Mouse (Mus musculus): ENCODE data around the gene Phkb. TPM values are rescaled to one million over a fixed set of nuclear protein-coding genes. Genes with fewer than 3 reads are reported as not detected.

The Phkb gene
- total RNA-seq (2012; rRNA removed), result 19.6 and 20.9 TPM in 2 replicates
- total RNA-seq (2014; rRNA removed), result 23.5 and 26.2 TPM in 2 replicates
- 22.9 and 25.4 TPM in 2 replicates for polyA plus RNA-seq (2012; ENCODE audit: insufficient read length, low read depth)

GRCm38 (mm10) chr8:85840657-85841488, at the start of gene Phkb, which contains the start of gene Itfg1:
TSS of gene Phkb (plus strand) at chr8:85840959.
TSS of gene Itfg1 (minus strand) at chr8:85840921.
- TF ChIP-seq ETS1 (conservative IDR thresholded peaks at IDR 0.05; ENCODE audit: low read depth, low read length) (no peak), MAFK (IDR thresholded peaks at IDR 0.05; ENCODE audit: insufficient replicate concordance, low read length) (no peak), NELFE (IDR thresholded peaks at IDR 0.05; ENCODE audit: low read depth, low read length) (peak; percentile 93), MAX (IDR thresholded peaks at IDR 0.05; ENCODE audit: low read length) (no peak; the same call in 1 of the 2 replicates), EP300 (IDR thresholded peaks at IDR 0.05; ENCODE audit: low read length) (no peak), NRF1 (IDR thresholded peaks at IDR 0.05; ENCODE audit: low read depth, low read length) (peak; percentile 5; the same call in 1 of the 2 replicates), PAX5 (IDR thresholded peaks at IDR 0.05; ENCODE audit: low read length) (no peak), GABPA (IDR thresholded peaks at IDR 0.05; ENCODE audit: insufficient replicate concordance, low read depth, low read length) (no peak), POLR2AphosphoS2 (IDR thresholded peaks at IDR 0.05; ENCODE audit: low read depth, low read length) (peak; percentile 48; the same call in 1 of the 2 replicates), CHD2 (IDR thresholded peaks at IDR 0.05; ENCODE audit: low read length) (no peak), ZC3H11A (IDR thresholded peaks at IDR 0.05; ENCODE audit: low read depth, low read length) (no peak), RAD21 (IDR thresholded peaks at IDR 0.05; ENCODE audit: low read depth, low read length) (no peak), USF2 (conservative IDR thresholded peaks at IDR 0.05; ENCODE audit: low read depth, low read length) (no peak), ZNF384 (IDR thresholded peaks at IDR 0.05; ENCODE audit: low read depth, low read length) (no peak), ELF1 (IDR thresholded peaks at IDR 0.05; ENCODE audit: low read depth, low read length) (peak; percentile 94), JUN (IDR thresholded peaks at IDR 0.05; ENCODE audit: insufficient read depth, low read depth, low read length) (no peak), MAZ (IDR thresholded peaks at IDR 0.05; ENCODE audit: low read depth, low read length) (no peak), BHLHE40 (IDR thresholded peaks at IDR 0.05; ENCODE audit: low read depth, low read length) (no peak; the same call in 1 of the 2 replicates), MYC (IDR thresholded peaks at IDR 0.05; ENCODE audit: low read depth, low read length) (no peak), ZKSCAN1 (IDR thresholded peaks at IDR 0.05; ENCODE audit: borderline replicate concordance, low read depth, low read length) (no peak), ZMIZ1 (IDR thresholded peaks at IDR 0.05; ENCODE audit: low read depth, low read length) (peak; percentile 83), TCF12 (IDR thresholded peaks at IDR 0.05; ENCODE audit: low read depth, low read length) (peak; percentile 83), USF1 (IDR thresholded peaks at IDR 0.05; ENCODE audit: low read depth, low read length) (no peak), TBP (conservative IDR thresholded peaks at IDR 0.05; ENCODE audit: low read depth, low read length) (no peak), KAT2A (IDR thresholded peaks at IDR 0.05; ENCODE audit: insufficient replicate concordance, low read length) (peak; percentile 80; the same call in 1 of the 2 replicates), SMC3 (IDR thresholded peaks at IDR 0.05; ENCODE audit: low read depth, low read length) (no peak), MXI1 (IDR thresholded peaks at IDR 0.05; ENCODE audit: low read depth, low read length) (peak; percentile 80; the same call in 1 of the 2 replicates), CHD1 (IDR thresholded peaks at IDR 0.05; ENCODE audit: low read depth, low read length) (no peak), E2F4 (IDR thresholded peaks at IDR 0.05; ENCODE audit: insufficient replicate concordance, low read depth, low read length) (no peak), CTCF (conservative IDR thresholded peaks at IDR 0.05 in 1 of 2, IDR thresholded peaks at IDR 0.05 in 1 of 2; ENCODE audit: low read depth in 2 of 2, low read length in 2 of 2) (no peak), HCFC1 (IDR thresholded peaks at IDR 0.05; ENCODE audit: low read depth, low read length) (peak; percentile 82), RCOR1 (conservative IDR thresholded peaks at IDR 0.05; ENCODE audit: low read depth, low read length) (no peak), SIN3A (IDR thresholded peaks at IDR 0.05; ENCODE audit: low read length) (peak; percentile 81), IRF4 (IDR thresholded peaks at IDR 0.05; ENCODE audit: low read depth, low read length) (no peak), POLR2A (IDR thresholded peaks at IDR 0.05; ENCODE audit: low read depth, low read length) (peak; percentile 84), UBTF (IDR thresholded peaks at IDR 0.05; ENCODE audit: low read depth, low read length) (peak; percentile 82; the same call in 1 of the 2 replicates), JUND (conservative IDR thresholded peaks at IDR 0.05; ENCODE audit: low read depth, low read length) (no peak), MEF2A (IDR thresholded peaks at IDR 0.05; ENCODE audit: borderline replicate concordance, low read depth, low read length) (peak; percentile 57; the same call in 1 of the 2 replicates)
- dilution Hi-C loops (cut with MboI; ENCODE audit: extremely low pct_ligation_motif_present, extremely low pct_unique_long_range_greater_than_20kb, low sequenced_read_pairs) (no loop called here), in situ Hi-C loops (cut with MboI; ENCODE audit: low pct_ligation_motif_present, low pct_unique_long_range_greater_than_20kb, low sequenced_read_pairs) (no loop called here)
- Histone ChIP-seq H3K4me1 (ENCODE audit: control insufficient read depth in 1 of 2, insufficient read depth in 2 of 2) (peaks cover 0 to 30% of the 10 kb centered on the region in 2 experiments; a peak in 2 of 4 replicates), H3K9me3 (replicated peaks; ENCODE audit: low read length) (no peaks in the 10 kb centered on the region), H3K27me3 (replicated peaks) (no peaks in the 10 kb centered on the region), H3K36me3 (replicated peaks in 1 of 2; ENCODE audit: control insufficient read depth in 1 of 2, insufficient read depth in 1 of 2, low read length in 1 of 2) (peaks cover 3 to 16% of the 10 kb centered on the region in 2 experiments), H3K4me2 (ENCODE audit: insufficient read depth, low read depth, poor library complexity, severe bottlenecking) (peak within 1 kb of the TSS; percentile 98), H3K27ac (ENCODE audit: insufficient read depth, low read depth) (peak within 1 kb of the TSS; percentile 70), H3K9ac (ENCODE audit: insufficient read depth, low read depth) (peak within 1 kb of the TSS; percentile 74), H3K4me3 (replicated peaks in 1 of 3; ENCODE audit: low read depth in 2 of 3, low read length in 2 of 3, poor library complexity in 1 of 3) (peak within 1 kb of the TSS; percentile 85 to 98 (median 88)), H3K79me2 (replicated peaks; ENCODE audit: control insufficient read depth, extremely low read depth, insufficient read depth, poor library complexity, severe bottlenecking) (peaks cover 12% of the 10 kb centered on the region; the same call in 1 of the 2 replicates)
- DNase-seq (ENCODE audit: extremely low read depth), result peak; percentile 81
